ENCODE assay signal across 8 mouse cellular contexts in the genomic region with DNA sequence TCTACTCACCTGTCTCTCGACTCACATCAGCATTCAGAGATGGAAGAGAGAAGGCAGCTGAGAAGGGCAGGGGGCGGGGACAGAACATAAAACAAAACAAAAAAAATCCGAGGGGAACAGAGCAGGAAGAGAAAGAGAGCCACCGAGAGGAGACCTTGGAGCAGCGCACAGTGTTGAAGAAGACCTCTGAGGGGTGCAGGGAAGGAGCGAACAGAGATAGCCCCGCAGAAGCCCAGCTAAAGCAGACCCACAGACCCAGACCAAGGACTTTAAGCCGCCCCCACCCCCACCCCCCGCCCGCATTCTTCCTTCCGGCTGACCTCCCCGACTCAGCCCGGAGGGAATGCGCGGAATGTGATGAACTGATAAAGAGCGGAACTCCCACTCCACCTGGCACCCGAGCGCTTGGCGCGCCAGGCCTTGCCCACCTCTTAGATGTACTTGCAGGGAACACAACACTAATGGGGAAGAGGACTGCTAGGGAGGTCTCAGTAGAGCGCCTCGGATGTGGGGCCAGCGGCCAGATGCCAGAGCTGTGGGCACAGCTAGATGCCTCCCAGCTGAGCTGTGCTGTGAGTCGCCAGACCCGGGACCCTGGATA. TPM values are rescaled to one million over a fixed set of nuclear protein-coding genes. Genes with fewer than 3 reads are reported as not detected.
DNase-seq lines count a peak whose midpoint lies in the region; ATAC-seq lines count a peak whose summit lies in the region.

No protein-coding gene starts in this region.

- peak; percentile 41 for DNase-seq in kidney, adult 11 months
- no peak for DNase-seq in kidney, adult 8-10 months
- no peak for DNase-seq in forebrain, embryonic 10.5 days (ENCODE audit: extremely low spot score, low spot score)
- DNase-seq in kidney, postnatal 14 days: peak; percentile 66
- DNase-seq in midbrain, embryonic 14.5 days: no peak
- no peak for DNase-seq in thymus, postnatal 14 days
- DNase-seq in urinary bladder, adult 18-20 months (ENCODE audit: low spot score in 2 of 2): no peak
- no peak for DNase-seq in thymus, postnatal 25 days

- H3K4me2 ChIP-seq in midbrain, embryonic 14.5 days (ENCODE audit: low read length): peak overlapping the region; percentile 35

- no peak overlapping the region for H3K9ac ChIP-seq in midbrain, embryonic 14.5 days (replicated peaks; ENCODE audit: low read length)

- 4% methylated on average over 25 of the region's 25 CpGs for WGBS in forebrain, embryonic 10.5 days
- 5% methylated on average over 25 of the region's 25 CpGs for WGBS in midbrain, embryonic 14.5 days

- H3K27ac ChIP-seq in forebrain, embryonic 10.5 days: peak overlapping the region; percentile 75
- no peak overlapping the region for H3K27ac ChIP-seq in midbrain, embryonic 14.5 days (replicated peaks; ENCODE audit: low read depth, low read length)

- no peak for ATAC-seq in midbrain, embryonic 14.5 days (ENCODE audit: low FRiP score, low TSS enrichment)

- peaks cover 13% of the 10 kb centered on the region for H3K27me3 ChIP-seq in forebrain, embryonic 10.5 days (ENCODE audit: poor library complexity, severe bottlenecking)
- H3K27me3 ChIP-seq in midbrain, embryonic 14.5 days (ENCODE audit: control insufficient read depth, insufficient read depth, low read length): no peaks in the 10 kb centered on the region

- no peaks in the 10 kb centered on the region for H3K9me3 ChIP-seq in forebrain, embryonic 10.5 days
- no peaks in the 10 kb centered on the region for H3K9me3 ChIP-seq in midbrain, embryonic 14.5 days (ENCODE audit: control insufficient read depth, low read length)

- H3K4me3 ChIP-seq in forebrain, embryonic 10.5 days: peak overlapping the region; percentile 40
- no peak overlapping the region for H3K4me3 ChIP-seq in midbrain, embryonic 14.5 days (replicated peaks; ENCODE audit: low read depth, low read length)

- no peaks in the 10 kb centered on the region for H3K36me3 ChIP-seq in forebrain, embryonic 10.5 days (replicated peaks)
- no peaks in the 10 kb centered on the region for H3K36me3 ChIP-seq in midbrain, embryonic 14.5 days (ENCODE audit: control insufficient read depth, insufficient read depth, low read length)

- H3K4me1 ChIP-seq in forebrain, embryonic 10.5 days: peaks cover 46% of the 10 kb centered on the region
- H3K4me1 ChIP-seq in midbrain, embryonic 14.5 days (ENCODE audit: control insufficient read depth, insufficient read depth, low read length): peaks cover 5% of the 10 kb centered on the region; the same call in 1 of the 2 replicates

RNA-seq across cellular contexts. Expression of a gene that starts 14.5 kb away (rescaled TPM):
- 3.5 and 3.6 TPM in 2 replicates for polyA plus RNA-seq in forebrain, embryonic 10.5 days (2016; fragmentation: Nextera tagmentation; extraction: Ambion mirVana)
- 0.13 and 0.38 TPM in 2 replicates for polyA plus RNA-seq in midbrain, embryonic 14.5 days (2014; fragmentation: Nextera tagmentation; extraction: Ambion mirVana)

RNA-seq across cellular contexts. Expression of a gene that starts 28.8 kb away (rescaled TPM):
- polyA plus RNA-seq in forebrain, embryonic 10.5 days (2016; fragmentation: Nextera tagmentation; extraction: Ambion mirVana): 5.5 and 6.5 TPM in 2 replicates
- 9.0 and 11.7 TPM in 2 replicates for polyA plus RNA-seq in midbrain, embryonic 14.5 days (2014; fragmentation: Nextera tagmentation; extraction: Ambion mirVana)

RNA-seq across cellular contexts. Expression of a gene that starts 40.7 kb away (rescaled TPM):
- polyA plus RNA-seq in forebrain, embryonic 10.5 days (2016; fragmentation: Nextera tagmentation; extraction: Ambion mirVana): 0.21 and 0.26 TPM in 2 replicates
- polyA plus RNA-seq in midbrain, embryonic 14.5 days (2014; fragmentation: Nextera tagmentation; extraction: Ambion mirVana): 0.12 TPM in 1 of 2 replicates, not detected in the other

Comparison
In these comparisons a context has a peak if more than half of its experiments do, and no peak if none do; other contexts are left out.
1. DNase-seq: peak in kidney, adult 11 months (single experiment) and kidney, postnatal 14 days (single experiment); none in kidney, adult 8-10 months (0 of 2), forebrain, embryonic 10.5 days (single experiment), midbrain, embryonic 14.5 days (single experiment), thymus, postnatal 14 days (single experiment), urinary bladder, adult 18-20 months (0 of 2) and thymus, postnatal 25 days (single experiment).